Mouse (Mus musculus): ENCODE data around the gene Hoxa5.

Gene Hoxa5

DNA sequence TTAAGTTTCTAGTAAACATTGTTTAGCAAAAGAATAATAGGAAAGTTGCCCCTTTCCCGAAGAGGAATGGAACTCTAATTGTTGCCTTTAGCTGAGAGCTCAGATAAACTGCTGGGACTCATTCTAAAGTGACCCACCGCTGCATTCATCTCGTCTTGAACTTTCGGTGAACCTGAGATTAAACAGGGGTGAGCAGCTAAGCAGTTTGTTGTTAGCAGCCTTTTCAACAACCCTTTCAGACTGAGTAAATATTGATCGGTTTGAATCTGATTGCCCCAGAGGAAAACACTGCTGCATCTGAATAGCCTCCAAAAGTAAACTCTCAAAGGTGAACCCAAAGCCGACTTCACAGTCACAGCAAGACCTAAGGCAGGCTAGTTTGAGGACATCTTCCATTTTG, 51.1 kb downstream of the Hoxa5 start:
- in situ Hi-C loops (cut with MboI, MseI), result no loop called here

DNA sequence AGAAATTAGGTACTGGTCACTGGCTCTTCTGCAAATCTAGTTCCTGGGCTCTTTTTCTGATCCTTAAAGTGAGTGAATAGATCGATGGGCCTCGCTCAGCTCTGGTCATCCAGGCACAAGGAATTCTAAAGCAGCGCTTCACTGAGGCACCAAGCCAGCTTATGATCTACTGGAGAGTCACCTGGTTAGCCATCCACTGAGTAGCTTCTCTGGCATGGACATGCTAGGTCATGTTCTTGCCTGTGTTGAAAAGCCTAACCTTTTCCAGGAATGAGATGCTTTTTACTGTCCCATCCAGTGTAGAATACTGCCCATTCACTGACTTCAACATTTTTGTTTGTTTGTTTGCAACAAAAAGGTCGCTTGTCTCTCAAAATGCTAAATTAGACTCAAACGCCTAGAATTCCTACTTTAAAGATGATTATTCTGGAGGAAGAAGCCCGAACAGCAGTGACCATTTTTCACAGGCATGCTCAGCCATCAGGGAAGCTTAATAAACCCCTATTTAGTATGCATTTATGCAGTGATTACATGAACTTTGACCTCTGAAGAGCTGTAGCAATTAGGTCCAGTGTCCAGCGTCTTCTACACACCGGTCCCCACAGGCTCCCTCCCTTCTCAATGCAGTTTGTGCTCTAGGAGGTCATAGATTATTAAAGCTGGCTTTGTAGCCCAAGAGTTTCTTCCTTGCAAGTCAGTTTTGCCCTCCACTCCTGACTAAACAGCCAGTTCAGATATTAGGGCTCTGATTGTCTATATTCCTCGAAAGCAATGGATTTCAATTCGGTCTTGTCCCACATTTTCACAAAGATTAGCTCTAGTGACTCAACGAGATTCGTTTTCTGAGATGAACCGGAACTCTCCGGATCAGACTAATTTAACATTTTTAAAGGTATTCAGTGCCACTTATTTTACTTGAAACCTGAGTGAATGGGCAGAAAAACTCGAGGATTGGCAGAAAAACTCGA, 51.9 kb downstream of the Hoxa5 start:
- in situ Hi-C loops (cut with MboI, MseI), result no loop called here

All from regulatory T cell (primary cell).